Mouse (Mus musculus): ENCODE results near the gene Tmem8. TPM values are rescaled to one million over a fixed set of nuclear protein-coding genes. Genes with fewer than 3 reads are reported as not detected.

Tmem8 gene
- polyA plus RNA-seq, 2 experiments from 2014 or later: 4.8 to 4.9 TPM

DNA sequence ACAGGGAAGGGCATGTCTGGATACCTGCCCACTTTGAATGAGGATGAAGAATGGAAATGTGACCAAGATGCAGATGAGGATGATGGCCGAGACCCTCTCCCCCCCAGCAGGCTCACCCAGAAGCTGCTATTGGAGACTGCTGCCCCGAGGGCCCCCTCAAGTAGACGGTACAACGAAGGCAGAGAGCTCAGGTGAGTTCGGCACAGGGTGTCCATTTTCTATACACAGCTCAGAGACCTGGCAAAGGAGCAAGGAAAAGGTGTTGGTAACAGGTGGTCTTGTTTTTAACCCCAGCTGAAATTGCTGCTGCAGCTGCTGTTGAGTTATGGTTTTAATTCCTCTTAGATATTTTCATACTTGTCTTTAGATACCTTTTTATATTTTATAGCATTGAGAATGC, 30.3 kb downstream of the Tmem8 start:
- no peak for ATAC-seq

- no peak for ATAC-seq
Measured at GRCm38 (mm10) chr17:26149056-26149455, 36.0 kb downstream of the Tmem8 start.

DNA sequence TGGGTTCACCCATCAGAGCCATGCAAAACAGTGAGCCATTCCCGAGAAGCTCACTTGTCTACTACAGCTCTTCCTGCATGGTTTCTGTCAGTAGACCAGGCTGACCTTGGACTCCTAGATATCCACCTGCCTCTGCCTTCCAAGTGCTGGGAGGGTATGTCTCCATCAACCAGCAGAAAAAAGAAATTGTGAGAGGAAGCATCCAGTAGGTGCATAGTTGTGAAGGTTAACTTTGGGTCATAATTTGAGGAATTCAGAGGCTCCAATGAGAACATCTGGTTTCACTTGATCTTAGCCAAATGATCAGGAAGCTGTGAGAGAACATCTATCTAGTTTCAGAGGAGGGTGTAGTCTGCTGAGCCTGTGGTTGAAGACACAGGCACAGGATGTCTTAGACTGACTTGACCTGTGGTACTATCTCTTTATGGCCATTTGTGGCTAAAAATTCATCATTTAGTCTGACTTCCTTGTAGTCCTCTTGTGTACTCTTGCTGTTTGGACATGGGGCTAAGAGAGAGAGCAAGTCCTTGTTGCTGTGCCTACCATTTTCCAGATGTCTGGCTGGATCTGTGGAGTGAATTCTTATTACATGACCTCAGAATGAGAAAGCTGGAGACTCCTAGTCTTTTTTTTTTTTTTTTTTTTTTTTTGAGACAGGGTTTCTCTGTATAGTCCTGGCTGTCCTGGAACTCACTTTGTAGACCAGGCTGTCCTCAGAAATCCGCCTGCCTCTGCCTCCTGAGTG, 39.0 kb downstream of the Tmem8 start:
- no peak for ATAC-seq

GRCm38 (mm10) chr17:26162736-26163135, 49.6 kb downstream of the Tmem8 start:
- no peak for ATAC-seq

GRCm38 (mm10) chr17:26168039-26168438, 54.9 kb downstream of the Tmem8 start:
- ATAC-seq: peak; percentile 96

Other genes with a start within 250 kb of the Tmem8 start
- gene Mcrip2, start 244.5 kb upstream of the Tmem8 start, polyA plus RNA-seq (2017; shearing (Covaris generic)): 1 to 10 TPM; 2.2 to 6.9 TPM
- gene Mettl26, start 238.2 kb upstream of the Tmem8 start, polyA plus RNA-seq (2017; shearing (Covaris generic)): 100 to 1,000 TPM in 1 of 2 experiments, 10 to 100 TPM in 1; 88.3 to 119 TPM
- under 1 TPM; 0.48 to 0.82 TPM for gene Wfikkn1, start 232.4 kb upstream of the Tmem8 start, polyA plus RNA-seq (2017; shearing (Covaris generic))
- 1 to 10 TPM; 5.1 to 5.6 TPM for gene Rab40c, start 193.6 kb upstream of the Tmem8 start, polyA plus RNA-seq (2017; shearing (Covaris generic))
- gene Pigq, start 168.4 kb upstream of the Tmem8 start, polyA plus RNA-seq (2017; shearing (Covaris generic)): 10 to 100 TPM; 19.0 to 26.6 TPM
- gene Nhlrc4, start 168.3 kb upstream of the Tmem8 start, polyA plus RNA-seq (2017; shearing (Covaris generic)): not detected
- not detected for gene A930017K11Rik, start 160.7 kb upstream of the Tmem8 start, polyA plus RNA-seq (2017; shearing (Covaris generic))
- gene Capn15, start 127.5 kb upstream of the Tmem8 start, polyA plus RNA-seq (2017; shearing (Covaris generic)): 1 to 10 TPM; 5.2 to 7.1 TPM
- gene Rab11fip3, start 43.7 kb upstream of the Tmem8 start, polyA plus RNA-seq (2017; shearing (Covaris generic)): 1 to 10 TPM; 2.4 to 2.7 TPM
- gene Decr2, start 23.0 kb upstream of the Tmem8 start, polyA plus RNA-seq (2017; shearing (Covaris generic)): 10 to 100 TPM; 12.9 to 25.7 TPM
- 1 to 10 TPM; 1.6 TPM for gene Nme4, start 17.7 kb upstream of the Tmem8 start, polyA plus RNA-seq (2017; shearing (Covaris generic))
- 100 to 1,000 TPM; 111 to 135 TPM for gene Mrpl28, start 10.2 kb downstream of the Tmem8 start, polyA plus RNA-seq (2017; shearing (Covaris generic))
- gene Axin1, start 25.4 kb downstream of the Tmem8 start, polyA plus RNA-seq (2017; shearing (Covaris generic)): 10 to 100 TPM; 10.5 to 13.5 TPM
- gene Pdia2, start 85.8 kb downstream of the Tmem8 start, polyA plus RNA-seq (2017; shearing (Covaris generic)): not detected
- 1 to 10 TPM; 2.9 to 8.9 TPM for gene Rgs11, start 89.7 kb downstream of the Tmem8 start, polyA plus RNA-seq (2017; shearing (Covaris generic))
- gene Arhgdig, start 94.5 kb downstream of the Tmem8 start, polyA plus RNA-seq (2017; shearing (Covaris generic)): not detected
- 10 to 100 TPM; 20.9 to 21.3 TPM for gene Fam234a, start 130.9 kb downstream of the Tmem8 start, polyA plus RNA-seq (2017; shearing (Covaris generic))
- gene Luc7l, start 139.6 kb downstream of the Tmem8 start, polyA plus RNA-seq (2017; shearing (Covaris generic)): 10 to 100 TPM; 47.9 to 51.0 TPM